Mouse (Mus musculus): ENCODE measurements around the gene Hdlbp. TPM values are rescaled to one million over a fixed set of nuclear protein-coding genes. Genes with fewer than 3 reads are reported as not detected.

Hdlbp gene
- total RNA-seq, 2 experiments from 2014 or later, result 166 to 169 TPM

Other genes starting within 250 kb of the Hdlbp start
- 1 to 10 TPM; 6.3 to 7.3 TPM for gene Sned1, start 243.0 kb downstream of the Hdlbp start, total RNA-seq (2021)
- 10 to 100 TPM; 17.4 to 20.9 TPM for gene Mterf4, start 172.9 kb downstream of the Hdlbp start, total RNA-seq (2021)
- gene Ppp1r7, start 136.0 kb downstream of the Hdlbp start, total RNA-seq (2021), result 10 to 100 TPM; 78.7 to 80.3 TPM
- 1 to 10 TPM; 5.2 to 5.3 TPM for gene Pask, start 135.3 kb downstream of the Hdlbp start, total RNA-seq (2021)
- under 1 TPM; 0.15 to 0.20 TPM for gene Ano7, start 104.9 kb downstream of the Hdlbp start, total RNA-seq (2021)
- gene Farp2, start 33.3 kb upstream of the Hdlbp start, total RNA-seq (2021), result 10 to 100 TPM; 11.5 to 12.1 TPM
- gene Stk25, start 179.8 kb upstream of the Hdlbp start, total RNA-seq (2021), result 100 to 1,000 TPM; 370 to 405 TPM
- 10 to 100 TPM; 28.3 to 33.2 TPM for gene Bok, start 206.8 kb upstream of the Hdlbp start, total RNA-seq (2021)

Measured in left cerebral cortex, postnatal 36 days (tissue).